Mouse (Mus musculus) neural tube, embryonic 13.5 days (tissue): Measurements from ENCODE around the gene Itpr2. TPM values are rescaled to one million over a fixed set of nuclear protein-coding genes. Genes with fewer than 3 reads are reported as not detected.
"Not testable (repeated sequence)": the region's sequence is repeated elsewhere in the genome, so short reads cannot be mapped to it uniquely, and the experiment has no call there.

Experiments used
- ATAC-seq: fragments of 200-750 bp; cut with Nextera tagmentation; 2 replicates; pipeline ENCODE4 v1.8.0; 2017; ENCODE audit warnings: low read depth, mild to moderate bottlenecking, moderate TSS enrichment, moderate library complexity
- H3K27ac ChIP-seq: fragments of 300-500 bp; sonication (generic); replicated peaks from 2 replicates; pipeline ENCODE4 v1.5.1; 2015; ENCODE audit warnings: moderate library complexity, mild to moderate bottlenecking, inconsistent platforms
- H3K27me3 ChIP-seq: fragments of 300-500 bp; sonication (generic); 2 replicates; pipeline ENCODE4 v1.6.1; 2015; ENCODE audit warnings: mild to moderate bottlenecking, inconsistent platforms
- H3K36me3 ChIP-seq: fragments of 300-500 bp; sonication (generic); 2 replicates; pipeline ENCODE4 v1.6.1; 2015; ENCODE audit warnings: mild to moderate bottlenecking, inconsistent platforms
- H3K4me1 ChIP-seq: fragments of 300-500 bp; sonication (generic); replicated peaks from 2 replicates; pipeline ENCODE4 v1.6.1; 2015; ENCODE audit warnings: inconsistent platforms
- H3K4me2 ChIP-seq: fragments of 300-500 bp; sonication (generic); 2 replicates; pipeline ENCODE4 v1.6.1; 2015; ENCODE audit warnings: inconsistent platforms, mild to moderate bottlenecking, moderate library complexity
- H3K4me3 ChIP-seq: fragments of 300-500 bp; sonication (generic); 2 replicates; pipeline ENCODE4 v1.5.1; 2015; ENCODE audit warnings: mild to moderate bottlenecking, inconsistent platforms
- H3K9ac ChIP-seq: fragments of 300-500 bp; sonication (generic); 2 replicates; pipeline ENCODE4 v1.6.1; 2015; ENCODE audit warnings: moderate library complexity, mild to moderate bottlenecking, inconsistent platforms
- H3K9me3 ChIP-seq: fragments of 300-500 bp; sonication (generic); 2 replicates; pipeline ENCODE4 v1.6.1; 2016; ENCODE audit warnings: inconsistent platforms
- WGBS: fragments of 180-500 bp; shearing (Covaris S2); methylation state at CpG from one replicate; pipeline ENCODE4 v1.1.7; 2015; 5-methylcytosine and 5-hydroxymethylcytosine counted together
- polyA plus RNA-seq: library from polyadenylated mRNA; unstranded; fragments of >200 nt; fragmentation: Nextera tagmentation; extraction: Ambion mirVana; gene quantifications from 2 replicates; pipeline ENCODE4 v1.2.1, GENCODE M21; 2015

Gene Itpr2
- polyA plus RNA-seq, 1 experiment from 2014 or later: 5.5 TPM

- no peak overlapping the region for H3K9ac ChIP-seq
- no peaks in the 10 kb centered on the region for H3K4me1 ChIP-seq
- no peaks in the 10 kb centered on the region for H3K9me3 ChIP-seq
- no peaks in the 10 kb centered on the region for H3K36me3 ChIP-seq
- H3K4me2 ChIP-seq: no peak overlapping the region
- H3K27ac ChIP-seq: no peak overlapping the region
- no peak overlapping the region for H3K4me3 ChIP-seq
- H3K27me3 ChIP-seq: no peaks in the 10 kb centered on the region
- 77% methylated on average over 6 of the region's 6 CpGs for WGBS
- ATAC-seq: no peak
These were observed 20.6 kb downstream of the Itpr2 start for GRCm38 (mm10) chr6:146481441-146481840.

- no peak for ATAC-seq
- WGBS: 85% methylated on average over 3 of the region's 3 CpGs
- Histone ChIP-seq H3K27ac (no peak overlapping the region), H3K4me2 (no peak overlapping the region), H3K4me3 (no peak overlapping the region), H3K27me3 (no peaks in the 10 kb centered on the region), H3K9ac (no peak overlapping the region), H3K36me3 (no peaks in the 10 kb centered on the region), H3K9me3 (no peaks in the 10 kb centered on the region), H3K4me1 (no peaks in the 10 kb centered on the region)
These were observed 21.1 kb downstream of the Itpr2 start for GRCm38 (mm10) chr6:146480925-146481324.

GRCm38 (mm10) chr6:146478888-146479683, 22.9 kb downstream of the Itpr2 start:
- Histone ChIP-seq H3K4me3 (no peak overlapping the region), H3K9ac (no peak overlapping the region), H3K27ac (no peak overlapping the region), H3K27me3 (no peaks in the 10 kb centered on the region), H3K9me3 (no peaks in the 10 kb centered on the region), H3K36me3 (no peaks in the 10 kb centered on the region), H3K4me2 (no peak overlapping the region), H3K4me1 (no peaks in the 10 kb centered on the region)
- no peak for ATAC-seq
- WGBS: 85% methylated on average over 5 of the region's 5 CpGs

GRCm38 (mm10) chr6:146476865-146477264, 25.2 kb downstream of the Itpr2 start:
- Histone ChIP-seq H3K27me3 (no peaks in the 10 kb centered on the region), H3K4me3 (no peak overlapping the region), H3K4me2 (no peak overlapping the region), H3K4me1 (no peaks in the 10 kb centered on the region), H3K36me3 (no peaks in the 10 kb centered on the region), H3K9ac (no peak overlapping the region), H3K27ac (no peak overlapping the region), H3K9me3 (no peaks in the 10 kb centered on the region)
- WGBS: 88% methylated on average over 1 of the region's 1 CpGs
- ATAC-seq: no peak

GRCm38 (mm10) chr6:146474166-146474565, 27.9 kb downstream of the Itpr2 start:
- no peak for ATAC-seq
- H3K4me1 ChIP-seq: no peaks in the 10 kb centered on the region
- no peak overlapping the region for H3K27ac ChIP-seq
- H3K27me3 ChIP-seq: no peaks in the 10 kb centered on the region
- no peak overlapping the region for H3K4me2 ChIP-seq
- no peak overlapping the region for H3K4me3 ChIP-seq
- no peaks in the 10 kb centered on the region for H3K9me3 ChIP-seq
- no peak overlapping the region for H3K9ac ChIP-seq
- H3K36me3 ChIP-seq: no peaks in the 10 kb centered on the region
- 74% methylated on average over 4 of the region's 4 CpGs for WGBS

GRCm38 (mm10) chr6:146473216-146473955, 28.6 kb downstream of the Itpr2 start:
- no peaks in the 10 kb centered on the region for H3K4me1 ChIP-seq
- no peaks in the 10 kb centered on the region for H3K9me3 ChIP-seq
- H3K9ac ChIP-seq: no peak overlapping the region
- no peak overlapping the region for H3K4me3 ChIP-seq
- H3K27me3 ChIP-seq: no peaks in the 10 kb centered on the region
- H3K4me2 ChIP-seq: no peak overlapping the region
- no peaks in the 10 kb centered on the region for H3K36me3 ChIP-seq
- WGBS: 75% methylated on average over 6 of the region's 6 CpGs
- ATAC-seq: no peak
- no peak overlapping the region for H3K27ac ChIP-seq

- Histone ChIP-seq H3K9me3 (no peaks in the 10 kb centered on the region), H3K4me2 (no peak overlapping the region), H3K9ac (no peak overlapping the region), H3K27ac (no peak overlapping the region), H3K4me3 (no peak overlapping the region), H3K36me3 (no peaks in the 10 kb centered on the region), H3K4me1 (no peaks in the 10 kb centered on the region), H3K27me3 (no peaks in the 10 kb centered on the region)
- WGBS: 78% methylated on average over 4 of the region's 4 CpGs
- no peak for ATAC-seq
These were observed 31.6 kb downstream of the Itpr2 start for GRCm38 (mm10) chr6:146470378-146470777.

- H3K4me3 ChIP-seq: no peak overlapping the region
- H3K4me2 ChIP-seq: no peak overlapping the region
- no peaks in the 10 kb centered on the region for H3K4me1 ChIP-seq
- H3K27ac ChIP-seq: no peak overlapping the region
- ATAC-seq: no peak
- no peak overlapping the region for H3K9ac ChIP-seq
- no peaks in the 10 kb centered on the region for H3K27me3 ChIP-seq
- WGBS: 87% methylated on average over 2 of the region's 2 CpGs
- H3K36me3 ChIP-seq: no peaks in the 10 kb centered on the region
- no peaks in the 10 kb centered on the region for H3K9me3 ChIP-seq
These were observed 32.1 kb downstream of the Itpr2 start for GRCm38 (mm10) chr6:146469936-146470335.

GRCm38 (mm10) chr6:146468361-146468760, 33.7 kb downstream of the Itpr2 start:
- Histone ChIP-seq H3K9ac (no peak overlapping the region), H3K36me3 (no peaks in the 10 kb centered on the region), H3K4me2 (no peak overlapping the region), H3K27me3 (no peaks in the 10 kb centered on the region), H3K4me1 (no peaks in the 10 kb centered on the region), H3K9me3 (no peaks in the 10 kb centered on the region), H3K4me3 (no peak overlapping the region), H3K27ac (no peak overlapping the region)
- no peak for ATAC-seq
- 69% methylated on average over 8 of the region's 8 CpGs for WGBS

- not testable (repeated sequence) for H3K4me1 ChIP-seq, H3K27ac ChIP-seq, H3K27me3 ChIP-seq, ATAC-seq, H3K4me3 ChIP-seq, H3K9me3 ChIP-seq, H3K36me3 ChIP-seq, H3K4me2 ChIP-seq, H3K9ac ChIP-seq
- 95% methylated on average over 2 of the region's 2 CpGs for WGBS
These were observed 37.4 kb downstream of the Itpr2 start for GRCm38 (mm10) chr6:146464645-146465042.

- no peak overlapping the region for H3K4me3 ChIP-seq
- H3K27ac ChIP-seq: no peak overlapping the region
- no peak overlapping the region for H3K9ac ChIP-seq
- H3K4me2 ChIP-seq: no peak overlapping the region
- no peak for ATAC-seq
- no peaks in the 10 kb centered on the region for H3K27me3 ChIP-seq
- no peaks in the 10 kb centered on the region for H3K36me3 ChIP-seq
- H3K9me3 ChIP-seq: no peaks in the 10 kb centered on the region
- 87% methylated on average over 8 of the region's 8 CpGs for WGBS
- H3K4me1 ChIP-seq: no peaks in the 10 kb centered on the region
These were observed 37.9 kb downstream of the Itpr2 start for GRCm38 (mm10) chr6:146464014-146464644.

- Histone ChIP-seq H3K4me3 (no peak overlapping the region), H3K27ac (no peak overlapping the region), H3K36me3 (no peaks in the 10 kb centered on the region), H3K27me3 (no peaks in the 10 kb centered on the region), H3K4me2 (no peak overlapping the region), H3K9ac (no peak overlapping the region), H3K9me3 (no peaks in the 10 kb centered on the region), H3K4me1 (0 out of 2 replicates have a peak, but pooled peaks cover 4% of the 10 kb centered on the region)
- 78% methylated on average over 8 of the region's 8 CpGs for WGBS
- ATAC-seq: no peak
These were observed 41.1 kb downstream of the Itpr2 start for GRCm38 (mm10) chr6:146460936-146461335.
